Mouse (Mus musculus) megakaryocyte, embryonic 14.5 days (primary cell): ENCODE results near the gene Zfp777.

Source experiments
- FLI1 ChIP-seq: IDR thresholded peaks from 2 replicates; pipeline ENCODE4 v1.6.1; 2012; ENCODE audit warnings: low read length, inconsistent platforms, mixed read lengths
- GATA1 ChIP-seq: IDR thresholded peaks from 3 replicates; pipeline ENCODE4 v1.6.1; 2012; ENCODE audit warnings: mixed read lengths, low read length, inconsistent platforms, borderline replicate concordance

DNA sequence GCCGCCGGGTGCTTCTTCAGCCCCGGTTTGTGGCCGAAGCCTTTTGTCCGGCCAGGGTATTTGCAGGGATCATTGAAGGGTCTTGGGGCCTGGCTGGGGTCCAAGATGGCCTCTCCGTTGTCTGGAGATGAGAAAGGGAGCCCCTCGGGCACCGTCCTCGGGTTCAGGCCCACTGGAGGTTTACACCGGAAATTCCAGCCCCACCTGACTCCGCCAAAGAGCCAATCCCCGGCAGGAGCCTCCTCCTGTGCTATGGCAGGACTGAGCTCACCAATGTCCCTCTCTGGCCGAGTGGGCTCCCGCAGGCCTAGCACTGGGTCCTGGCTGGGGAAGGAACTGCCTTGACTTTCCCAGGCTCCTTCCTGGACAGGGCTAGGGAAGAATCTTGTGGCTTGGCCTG, 15.7 kb upstream of the Zfp777 start:
- TF ChIP-seq GATA1 (no peak), FLI1 (no peak)
